Mouse (Mus musculus) thymus, adult 2 months (tissue): Measurements from ENCODE around the gene Lrrc1.

ENCODE experiments used
- CTCF ChIP-seq: fragments of 200-500 bp; IDR thresholded peaks from 2 replicates; pipeline ENCODE4 v1.5.1; 2012; ENCODE audit warnings: mild to moderate bottlenecking, control low read depth, low read length, moderate library complexity, borderline replicate concordance; ENCODE audit not compliant: control insufficient read depth, poor library complexity, insufficient read depth; ENCODE audit errors: extremely low read depth
- POLR2A ChIP-seq: fragments of 200-500 bp; IDR thresholded peaks from 2 replicates; pipeline ENCODE4 v1.6.1; 2012; ENCODE audit warnings: mild to moderate bottlenecking, low read length, control low read depth, moderate library complexity; ENCODE audit not compliant: control insufficient read depth, poor library complexity, insufficient read depth; ENCODE audit errors: extremely low read depth

DNA sequence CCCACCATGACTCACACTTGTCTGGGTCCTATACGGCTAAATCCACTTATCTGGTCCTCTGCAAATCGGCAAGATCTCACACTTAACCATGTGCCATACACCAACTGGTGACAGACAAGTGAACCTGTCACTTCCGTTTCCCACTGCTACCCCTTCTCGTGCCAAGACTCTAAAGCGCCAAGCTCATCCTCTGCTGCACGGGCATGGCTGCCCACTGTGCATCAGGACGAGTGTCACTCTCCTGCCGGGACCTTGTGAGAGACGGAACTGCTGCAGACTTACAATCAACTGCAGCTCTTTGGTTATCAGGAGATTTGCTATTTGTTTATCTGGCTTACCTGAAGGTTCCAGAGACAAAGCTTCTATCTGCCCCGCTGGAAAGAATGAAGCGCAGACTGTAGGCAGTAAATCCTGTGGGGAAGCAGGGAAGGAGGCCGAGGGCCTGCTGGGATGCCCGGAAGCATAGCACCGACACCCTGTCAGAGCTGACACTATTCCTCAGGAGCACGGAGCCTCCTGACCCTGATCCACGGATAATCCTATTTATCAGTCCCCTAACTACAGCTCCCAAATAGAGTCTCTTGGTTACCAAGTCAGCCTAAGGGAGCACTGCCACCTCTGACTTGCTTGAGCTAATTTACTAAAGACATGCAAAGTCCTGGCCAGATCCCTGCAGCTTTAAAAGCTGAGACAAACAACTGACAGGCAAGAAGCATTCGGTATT lies 9.5 kb downstream of the Lrrc1 start:
- TF ChIP-seq CTCF (no peak), POLR2A (no peak)
